Mouse (Mus musculus) left cerebral cortex, adult 9 months (tissue): ENCODE measurements around the gene Gm13889.
A peak's percentile ranks its signal among the peaks of the same experiment; 100 is the strongest.

Experiments used
- DNase-seq, 2 experiments: peaks; one replicate each; pipeline ENCODE4 v3.0.0; 2022; ENCODE audit warnings: low spot score in 2 of 2

Gene Gm13889

GRCm38 (mm10) chr2:93956908-93957784, at the start of gene Gm13889:
Gene Gm13889, minus strand, starts transcription at chr2:93957201.
- DNase-seq: peak in 1 of 2 experiments; percentile 85

GRCm38 (mm10) chr2:94002331-94002730, 45.3 kb upstream of the Gm13889 start:
- DNase-seq: peak; percentile 49 to 92

DNA sequence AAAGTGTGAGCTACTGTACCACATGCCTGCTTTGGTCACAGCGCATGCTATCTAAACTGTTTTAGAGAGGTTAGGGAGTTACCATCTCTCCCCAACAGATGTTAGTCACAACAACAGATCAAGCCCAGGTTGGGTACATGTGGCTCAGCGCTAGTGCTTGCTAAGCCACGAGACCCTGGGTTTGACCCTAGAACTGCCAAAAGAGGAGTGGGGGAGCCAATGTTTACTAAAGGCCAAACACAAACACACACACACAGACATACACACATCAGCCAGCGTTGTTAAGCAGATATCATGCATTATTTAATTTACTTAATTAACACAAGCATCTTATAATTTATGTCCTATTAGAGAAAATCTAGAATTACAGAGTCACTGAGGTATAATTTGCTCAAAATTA, 44.9 kb upstream of the Gm13889 start:
- no peak for DNase-seq

DNA sequence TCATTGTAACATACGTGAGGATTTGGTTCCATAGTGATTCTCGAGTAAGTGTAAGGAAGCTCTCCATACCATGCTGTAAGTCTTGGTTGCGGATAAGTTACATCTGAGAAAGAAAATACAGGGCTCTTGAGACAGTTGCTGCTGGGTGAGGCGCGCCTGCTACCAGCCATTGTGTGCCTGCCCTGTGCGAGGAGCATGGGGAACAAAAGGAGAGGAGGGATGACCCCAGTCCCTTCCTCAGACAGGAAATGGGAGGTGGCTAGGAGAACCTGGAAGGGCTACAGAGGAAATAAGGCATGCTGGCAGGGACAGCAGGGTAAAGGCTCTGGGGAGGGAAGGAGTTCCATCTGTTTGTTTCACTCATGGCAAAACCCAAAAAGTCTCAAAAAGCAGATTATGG, 44.4 kb upstream of the Gm13889 start:
- DNase-seq: no peak

DNA sequence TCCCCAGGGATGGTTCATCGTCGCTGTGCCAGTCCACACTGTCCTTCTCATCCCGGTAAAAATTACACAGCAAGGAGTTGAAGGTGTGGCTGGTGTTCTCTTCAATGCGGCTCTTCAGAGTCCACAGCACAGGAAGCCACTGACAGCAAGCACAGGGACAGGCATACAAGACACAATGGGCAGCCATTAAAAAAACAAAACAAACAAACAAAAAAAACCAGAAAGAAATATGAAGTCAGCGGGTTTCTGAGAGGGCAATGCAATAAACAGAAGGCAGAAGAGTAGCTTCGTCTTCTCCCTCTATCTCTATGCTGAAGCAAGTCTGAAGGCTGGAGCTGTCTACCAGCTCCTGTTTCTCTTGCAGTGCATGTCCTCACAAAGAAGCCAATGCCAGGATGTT, 39.3 kb upstream of the Gm13889 start, which contains the start of gene Gm27027:
Gene Gm27027, minus strand, starts transcription at position 101 of the 400 bp plus-strand sequence.
- no peak for DNase-seq

DNA sequence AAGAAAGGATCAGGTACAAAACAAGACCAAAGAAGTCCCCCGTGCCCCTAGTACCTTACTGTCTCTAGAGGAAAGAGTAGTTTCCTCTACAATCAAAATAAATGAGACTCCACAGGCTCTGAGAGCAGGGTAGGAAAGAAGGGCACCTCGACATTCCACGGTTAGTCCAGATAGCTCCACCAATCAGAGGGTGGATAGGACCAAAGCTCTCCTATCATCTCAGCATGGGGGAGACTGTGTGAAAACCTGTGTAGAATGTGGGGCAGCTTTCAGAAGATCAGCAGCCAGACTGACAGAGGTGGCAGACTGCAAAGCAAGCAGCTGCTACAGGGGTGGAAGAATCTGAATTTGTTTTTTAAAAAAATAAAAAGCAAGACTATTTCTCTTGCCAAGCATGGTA, 35.8 kb upstream of the Gm13889 start:
- no peak for DNase-seq

GRCm38 (mm10) chr2:93992259-93992658, 35.3 kb upstream of the Gm13889 start:
- peak; percentile 28 to 58 for DNase-seq

DNA sequence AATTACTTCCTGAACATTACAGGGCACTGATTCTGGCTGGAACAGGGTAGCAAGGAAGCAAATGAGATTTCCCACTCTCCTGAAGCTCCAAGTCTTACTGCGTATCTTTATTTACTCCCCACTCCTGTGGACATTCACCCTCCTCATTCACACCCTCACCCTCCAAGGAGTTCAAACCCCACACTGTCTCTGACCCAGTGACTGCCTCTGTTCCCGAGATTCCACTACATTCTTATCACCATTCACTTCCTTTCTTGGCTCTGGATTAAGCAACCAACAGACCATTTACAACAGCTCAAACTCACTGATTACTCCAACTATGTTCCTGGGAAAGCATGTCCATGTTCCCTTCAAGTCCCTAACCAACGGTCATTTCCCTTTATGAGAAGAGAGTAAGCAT, 34.3 kb upstream of the Gm13889 start:
- DNase-seq: no peak

GRCm38 (mm10) chr2:93988440-93988839, 31.4 kb upstream of the Gm13889 start:
- no peak for DNase-seq

DNA sequence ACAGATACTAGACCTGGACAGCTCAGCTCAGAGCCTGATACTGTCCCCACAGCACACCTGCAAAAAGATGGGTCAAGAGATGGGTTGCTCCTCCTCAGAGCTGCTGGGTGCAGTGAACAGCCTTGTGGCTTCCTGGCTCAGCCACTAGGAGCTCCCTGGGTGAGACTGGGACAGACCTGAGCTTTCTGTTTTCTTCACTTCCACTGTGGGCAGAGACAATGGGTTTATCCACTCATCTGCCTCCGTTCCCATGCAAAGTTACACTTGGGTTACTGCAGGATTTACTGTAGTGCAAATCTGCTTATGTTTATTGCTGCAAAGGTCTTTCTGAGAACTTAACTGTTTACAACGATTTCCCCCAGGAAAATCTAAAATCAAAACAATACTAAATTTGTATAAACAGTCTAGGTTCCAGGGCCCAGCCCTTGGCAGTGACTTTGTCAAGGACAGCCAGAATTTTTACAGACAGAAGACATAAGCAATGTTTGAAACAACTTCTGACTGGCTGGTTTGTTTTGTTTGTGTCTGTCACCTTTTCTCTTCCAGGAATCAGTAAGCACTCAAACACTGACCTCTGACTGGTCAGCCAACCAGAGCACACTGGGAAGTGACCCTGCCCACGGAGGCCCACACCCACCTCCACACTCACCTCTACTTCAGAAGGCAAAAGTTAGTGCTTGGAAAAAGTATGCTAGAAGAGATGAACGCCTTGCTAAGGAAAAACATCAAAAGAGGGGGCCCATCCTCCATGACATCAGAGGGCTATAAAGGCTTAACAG, 25.6 kb upstream of the Gm13889 start:
- DNase-seq: no peak

DNA sequence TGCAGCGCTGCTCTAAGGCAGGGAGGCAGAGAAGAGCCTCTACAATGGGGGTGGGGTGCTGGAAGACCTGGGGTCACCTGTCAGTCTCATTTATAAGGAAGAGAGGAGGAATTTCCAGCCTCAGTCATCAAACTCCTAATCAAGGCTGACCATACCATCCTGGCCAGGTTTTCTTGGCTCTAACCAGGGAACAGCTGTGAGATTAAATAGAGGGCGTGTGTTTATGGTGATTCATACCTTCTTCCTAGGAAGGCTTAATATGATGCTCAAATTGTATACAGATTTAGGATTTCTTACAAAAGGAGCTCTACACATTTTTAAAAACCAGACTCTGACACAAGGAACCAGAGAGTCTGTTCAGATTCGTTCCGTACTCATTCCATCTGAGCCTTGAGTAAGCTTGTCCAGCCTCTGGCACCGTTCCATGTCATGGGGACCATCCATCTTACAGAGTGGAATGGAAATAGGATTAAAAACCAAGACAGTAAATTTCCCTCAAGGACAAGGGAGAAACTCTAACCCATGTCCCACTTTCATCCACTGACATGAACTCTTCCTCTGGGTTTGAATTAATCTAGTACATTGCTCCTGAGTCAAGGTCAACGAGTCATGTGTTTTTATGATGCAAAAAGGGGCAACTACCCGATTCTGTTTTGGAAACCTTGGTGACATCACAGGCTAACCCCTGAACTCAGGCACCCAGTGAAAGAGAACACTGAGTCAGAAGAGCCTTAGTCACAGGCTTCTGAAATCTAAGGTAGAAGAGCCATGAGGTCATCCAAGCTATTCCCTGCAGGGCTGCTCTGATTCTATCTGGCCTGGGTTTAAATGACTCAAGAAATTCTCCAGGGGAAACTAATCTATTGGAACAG, 22.5 kb upstream of the Gm13889 start:
- no peak for DNase-seq

DNA sequence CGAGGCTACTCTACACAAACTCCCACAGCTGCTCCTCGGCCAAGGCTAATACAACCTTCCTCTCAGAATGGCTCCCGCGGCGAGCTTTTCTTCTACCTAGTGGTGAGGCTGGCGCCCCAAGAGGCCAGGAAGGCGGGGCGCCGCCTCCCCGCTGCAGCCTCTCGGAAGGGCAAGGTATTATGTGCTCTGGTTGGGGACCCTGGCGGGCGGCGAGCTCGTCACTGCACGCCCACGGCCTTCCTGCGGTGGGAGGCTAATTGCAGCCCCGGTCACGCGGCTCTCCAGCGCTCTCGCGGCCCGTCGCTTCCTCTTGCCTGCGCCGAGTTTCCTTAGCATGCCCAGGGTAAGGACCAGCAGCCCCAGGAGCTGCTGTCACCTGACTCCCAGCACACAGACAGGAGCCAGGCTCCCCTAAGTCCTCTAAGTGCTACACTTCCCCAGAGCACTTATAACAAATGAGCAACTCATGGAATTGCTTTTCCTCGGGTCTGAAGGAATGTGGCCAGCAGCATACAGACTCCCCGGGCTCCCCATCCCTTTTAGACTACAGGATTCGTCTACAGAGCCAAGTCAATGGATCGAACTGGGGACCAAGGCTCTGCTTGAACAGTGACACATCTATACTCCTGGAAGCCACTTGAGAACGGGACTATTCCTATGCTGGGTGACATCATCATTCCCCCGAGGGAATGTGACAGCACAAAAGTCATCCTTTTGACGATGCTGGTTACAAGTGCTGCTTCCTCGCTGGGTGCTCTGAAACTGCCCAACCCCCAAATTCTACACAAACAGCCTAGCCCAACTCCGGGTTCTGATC, 19.6 kb upstream of the Gm13889 start:
- DNase-seq: peak in 1 of 2 experiments; percentile 73

GRCm38 (mm10) chr2:93975526-93976435, 18.8 kb upstream of the Gm13889 start:
- DNase-seq: no peak

DNA sequence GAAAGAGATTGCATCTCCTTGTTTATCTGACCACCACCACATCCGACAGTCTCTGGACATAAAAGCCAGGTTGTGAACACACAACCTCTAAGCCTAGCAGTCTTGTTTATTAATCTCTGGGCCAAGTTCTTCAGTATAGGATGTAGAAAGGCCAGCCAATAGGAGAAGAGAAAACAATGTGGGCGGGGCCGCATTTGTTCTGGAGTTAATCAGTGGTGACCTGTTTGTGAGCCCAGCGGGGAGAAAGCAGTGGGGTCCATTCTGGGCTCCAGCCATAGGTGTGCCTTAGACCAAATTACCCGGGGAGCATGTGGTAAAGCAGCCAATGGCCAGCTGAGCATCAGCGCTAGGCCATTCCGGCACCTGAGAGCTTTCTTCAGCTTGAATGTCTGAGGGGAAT, 18.0 kb upstream of the Gm13889 start:
- no peak for DNase-seq

GRCm38 (mm10) chr2:93971647-93972046, 14.6 kb upstream of the Gm13889 start:
- DNase-seq: no peak

GRCm38 (mm10) chr2:93964494-93965160, 7.6 kb upstream of the Gm13889 start:
- DNase-seq: no peak

- no peak for DNase-seq
These were observed 6.8 kb upstream of the Gm13889 start for GRCm38 (mm10) chr2:93963802-93964201.

GRCm38 (mm10) chr2:93961716-93962115, 4.7 kb upstream of the Gm13889 start:
- DNase-seq: no peak

DNA sequence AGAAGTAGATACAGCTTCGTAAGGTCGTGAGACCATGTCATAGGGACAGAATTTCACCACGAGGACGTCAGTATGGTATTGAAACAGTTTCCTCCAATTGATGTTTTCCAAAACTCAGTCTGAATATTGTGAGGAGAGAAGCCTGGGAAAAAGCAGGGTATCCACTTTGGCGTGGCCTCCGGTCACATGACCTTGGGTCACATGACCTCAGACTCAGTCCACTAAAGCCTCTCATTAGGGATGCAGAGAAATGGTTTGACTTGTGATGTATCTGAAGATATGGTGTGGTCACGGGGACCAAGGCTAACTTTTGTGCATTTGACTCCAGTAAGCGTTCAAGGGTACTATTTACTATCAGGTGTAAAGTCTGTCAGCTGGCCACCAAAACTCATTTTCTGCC, 2.3 kb upstream of the Gm13889 start:
- DNase-seq: no peak
